Mouse (Mus musculus) layer of hippocampus, postnatal 25 days (tissue): ENCODE data around the gene Ttc33. TPM values are rescaled to one million over a fixed set of nuclear protein-coding genes. Genes with fewer than 3 reads are reported as not detected.
"Not testable (repeated sequence)": the region's sequence is repeated elsewhere in the genome, so short reads cannot be mapped to it uniquely, and the experiment has no call there.

Source experiments
- DNase-seq, 2 experiments: peaks; one replicate each; pipeline ENCODE4 v3.0.0; 2022; ENCODE audit warnings: mixed read lengths in 2 of 2, low spot score in 1 of 2; ENCODE audit errors: extremely low spot score in 1 of 2
- total RNA-seq, 2 experiments: library from RNA; stranded (reverse); gene quantifications; 2 replicates each; pipeline ENCODE4 v1.2.3; 2021

Ttc33 gene
- total RNA-seq, 2 experiments from 2014 or later = 71.6 to 77.5 TPM

- DNase-seq = no peak
Observed at GRCm38 (mm10) chr15:5173217-5173820, 12.0 kb upstream of the Ttc33 start.

- no peak for DNase-seq
Observed at GRCm38 (mm10) chr15:5184668-5185330, 526 bp upstream of the Ttc33 start.

- no peak for DNase-seq
Observed at GRCm38 (mm10) chr15:5186293-5186675, 959 bp downstream of the Ttc33 start.

GRCm38 (mm10) chr15:5187116-5187515 lies 1.8 kb downstream of the Ttc33 start:
- no peak for DNase-seq

GRCm38 (mm10) chr15:5188029-5188428 lies 2.7 kb downstream of the Ttc33 start:
- no peak for DNase-seq

GRCm38 (mm10) chr15:5189504-5190093 lies 4.3 kb downstream of the Ttc33 start:
- no peak for DNase-seq

GRCm38 (mm10) chr15:5193833-5194232 lies 8.5 kb downstream of the Ttc33 start:
- no peak for DNase-seq

- no peak for DNase-seq
Observed at GRCm38 (mm10) chr15:5194446-5194845, 9.1 kb downstream of the Ttc33 start.

GRCm38 (mm10) chr15:5194931-5195330 lies 9.6 kb downstream of the Ttc33 start:
- no peak for DNase-seq

- DNase-seq = no peak
Observed at GRCm38 (mm10) chr15:5195987-5196514, 10.7 kb downstream of the Ttc33 start.

- no peak for DNase-seq
Observed at GRCm38 (mm10) chr15:5196691-5197090, 11.4 kb downstream of the Ttc33 start.

GRCm38 (mm10) chr15:5205222-5205621 lies 19.9 kb downstream of the Ttc33 start:
- no peak for DNase-seq

GRCm38 (mm10) chr15:5209116-5209515 lies 23.8 kb downstream of the Ttc33 start:
- no peak for DNase-seq

GRCm38 (mm10) chr15:5220491-5220890 lies 35.2 kb downstream of the Ttc33 start:
- no peak for DNase-seq

GRCm38 (mm10) chr15:5230746-5231145 lies 45.4 kb downstream of the Ttc33 start:
- DNase-seq = not testable (repeated sequence)

- DNase-seq = no peak
Observed at GRCm38 (mm10) chr15:5234659-5235058, 49.3 kb downstream of the Ttc33 start.

- DNase-seq = peak in 1 of 2 experiments; percentile 32
Observed at GRCm38 (mm10) chr15:5235527-5235926, 50.2 kb downstream of the Ttc33 start.

GRCm38 (mm10) chr15:5236538-5236937 lies 51.2 kb downstream of the Ttc33 start:
- DNase-seq = peak; percentile 44 to 83

- DNase-seq = no peak
Observed at GRCm38 (mm10) chr15:5237012-5237660, 51.8 kb downstream of the Ttc33 start.

- DNase-seq = no peak
Observed at GRCm38 (mm10) chr15:5238073-5238472, 52.7 kb downstream of the Ttc33 start.

GRCm38 (mm10) chr15:5238553-5238952 lies 53.2 kb downstream of the Ttc33 start:
- DNase-seq = no peak
